Mouse (Mus musculus) midbrain, embryonic 11.5 days (tissue): Measurements from ENCODE around the gene Qprt. TPM values are rescaled to one million over a fixed set of nuclear protein-coding genes. Genes with fewer than 3 reads are reported as not detected.
A peak's percentile ranks its signal among the peaks of the same experiment; 100 is the strongest.

Experiments used
- ATAC-seq: fragments of 200-750 bp; cut with Nextera tagmentation; 2 replicates; pipeline ENCODE4 v1.8.0; 2017; ENCODE audit warnings: moderate TSS enrichment, moderate library complexity; ENCODE audit not compliant: low FRiP score
- DNase-seq: peaks from one replicate; pipeline ENCODE4 v3.0.0; 2015; ENCODE audit warnings: low spot score; ENCODE audit errors: missing footprints
- H3K27ac ChIP-seq: fragments of 300-500 bp; sonication (generic); 2 replicates; pipeline ENCODE4 v1.5.1; 2014; ENCODE audit warnings: low read depth, low read length
- H3K27me3 ChIP-seq: fragments of 300-500 bp; sonication (generic); 2 replicates; pipeline ENCODE4 v1.6.1; 2014; ENCODE audit warnings: mild to moderate bottlenecking, low read length, moderate library complexity, mixed read lengths; ENCODE audit not compliant: control insufficient read depth, insufficient read depth
- H3K36me3 ChIP-seq: fragments of 300-500 bp; sonication (generic); 2 replicates; pipeline ENCODE4 v1.6.1; 2014; ENCODE audit warnings: mild to moderate bottlenecking, low read length, moderate library complexity, mixed read lengths; ENCODE audit not compliant: control insufficient read depth, insufficient read depth
- H3K4me1 ChIP-seq: fragments of 300-500 bp; sonication (generic); 2 replicates; pipeline ENCODE4 v1.6.1; 2014; ENCODE audit warnings: low read length; ENCODE audit not compliant: control insufficient read depth, insufficient read depth
- H3K4me2 ChIP-seq: fragments of 300-500 bp; sonication (generic); 2 replicates; pipeline ENCODE4 v1.6.1; 2014; ENCODE audit warnings: mild to moderate bottlenecking, moderate library complexity
- H3K4me3 ChIP-seq: fragments of 300-500 bp; sonication (generic); 2 replicates; pipeline ENCODE4 v1.5.1; 2014; ENCODE audit warnings: low read depth, low read length
- H3K9ac ChIP-seq: fragments of 300-500 bp; sonication (generic); 2 replicates; pipeline ENCODE4 v1.6.1; 2014; ENCODE audit warnings: low read length
- H3K9me3 ChIP-seq: fragments of 300-500 bp; sonication (generic); 2 replicates; pipeline ENCODE4 v1.6.1; 2016; ENCODE audit warnings: low read length; ENCODE audit not compliant: control insufficient read depth
- WGBS: fragments of 180-500 bp; shearing (Covaris S2); extraction: QIAGEN DNeasy Blood & Tissue Kit; methylation state at CpG from one replicate; pipeline ENCODE4 v1.1.7; 2014; 5-methylcytosine and 5-hydroxymethylcytosine counted together
- polyA plus RNA-seq: library from polyadenylated mRNA; unstranded; fragments of >200 nt; fragmentation: Nextera tagmentation; extraction: Ambion mirVana; gene quantifications from 2 replicates; pipeline ENCODE4 v1.2.1, GENCODE M21; 2014

Gene Qprt
- polyA plus RNA-seq, 1 experiment from 2014 or later = 5.7 TPM

DNA sequence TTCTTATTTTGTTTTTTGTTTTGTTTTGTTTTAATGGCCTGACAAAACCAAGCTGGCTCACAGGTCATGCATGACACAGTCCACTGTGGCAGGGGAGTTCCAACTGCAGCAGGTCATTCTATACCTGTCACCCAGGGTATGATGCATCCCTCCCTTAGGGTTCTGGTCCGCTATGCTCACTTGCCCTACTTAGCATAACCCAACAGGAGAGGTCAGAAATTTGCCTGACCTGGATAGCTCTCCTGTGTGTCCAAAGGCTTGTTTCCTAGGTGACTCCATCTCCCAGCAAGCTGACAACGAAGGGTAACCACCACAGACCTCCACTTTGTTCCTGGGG is 24.2 kb upstream of the Qprt start:
- H3K4me3 ChIP-seq = no peak overlapping the region
- H3K27me3 ChIP-seq = no peaks in the 10 kb centered on the region
- no peak for ATAC-seq
- 39% methylated on average over 2 of the region's 2 CpGs for WGBS
- peak; percentile 77 for DNase-seq
- no peak overlapping the region for H3K4me2 ChIP-seq
- H3K9ac ChIP-seq = no peak overlapping the region
- no peaks in the 10 kb centered on the region for H3K9me3 ChIP-seq
- H3K4me1 ChIP-seq = no peaks in the 10 kb centered on the region
- H3K36me3 ChIP-seq = no peaks in the 10 kb centered on the region
- H3K27ac ChIP-seq = no peak overlapping the region

DNA sequence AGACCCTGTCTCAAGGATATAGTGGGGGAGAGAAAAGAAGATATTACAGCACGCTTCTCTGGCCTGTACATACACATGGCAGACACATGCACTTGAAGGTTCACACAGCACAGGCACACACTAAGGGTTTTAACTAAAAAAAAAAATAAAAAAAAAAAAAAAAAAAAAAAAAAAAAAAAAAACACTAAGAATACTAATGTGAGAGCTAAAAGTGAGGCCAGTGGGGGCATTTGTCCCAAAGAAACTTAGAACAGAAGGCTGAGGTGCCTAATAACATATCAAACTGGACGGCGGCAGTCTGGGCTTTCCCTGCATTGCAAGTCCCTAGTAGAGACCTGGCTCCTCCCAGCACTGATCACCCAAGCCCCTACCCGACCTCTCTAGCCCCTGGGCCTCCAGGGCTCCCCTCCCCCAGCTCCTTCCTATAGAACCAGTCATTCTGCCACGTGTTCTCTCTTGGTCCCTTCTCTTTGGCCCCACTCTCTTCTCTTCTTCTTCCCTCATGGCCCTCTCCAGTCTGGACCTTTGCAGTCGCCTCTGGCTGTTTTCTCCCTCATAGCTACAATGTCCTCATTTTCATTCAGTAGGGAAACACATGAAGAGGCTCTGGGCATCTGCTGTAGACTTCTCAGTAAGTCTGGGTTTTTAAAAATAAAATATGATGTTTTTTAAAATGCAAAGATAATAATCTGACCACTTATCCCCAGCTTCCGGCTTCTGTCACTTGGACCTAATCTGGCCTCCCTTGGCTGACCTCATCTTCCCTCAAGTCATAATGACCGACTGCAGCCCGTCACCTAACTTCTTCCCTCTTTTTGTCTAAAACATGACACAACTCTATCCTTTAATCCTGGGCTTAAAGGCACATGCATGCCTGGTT is 23.6 kb upstream of the Qprt start:
- 47% methylated on average over 9 of the region's 9 CpGs for WGBS
- H3K4me1 ChIP-seq = no peaks in the 10 kb centered on the region
- no peaks in the 10 kb centered on the region for H3K27me3 ChIP-seq
- no peaks in the 10 kb centered on the region for H3K9me3 ChIP-seq
- DNase-seq (peak; percentile 79), ATAC-seq (no peak)
- H3K27ac ChIP-seq = no peak overlapping the region
- no peaks in the 10 kb centered on the region for H3K36me3 ChIP-seq
- no peak overlapping the region for H3K4me3 ChIP-seq
- no peak overlapping the region for H3K4me2 ChIP-seq
- no peak overlapping the region for H3K9ac ChIP-seq

DNA sequence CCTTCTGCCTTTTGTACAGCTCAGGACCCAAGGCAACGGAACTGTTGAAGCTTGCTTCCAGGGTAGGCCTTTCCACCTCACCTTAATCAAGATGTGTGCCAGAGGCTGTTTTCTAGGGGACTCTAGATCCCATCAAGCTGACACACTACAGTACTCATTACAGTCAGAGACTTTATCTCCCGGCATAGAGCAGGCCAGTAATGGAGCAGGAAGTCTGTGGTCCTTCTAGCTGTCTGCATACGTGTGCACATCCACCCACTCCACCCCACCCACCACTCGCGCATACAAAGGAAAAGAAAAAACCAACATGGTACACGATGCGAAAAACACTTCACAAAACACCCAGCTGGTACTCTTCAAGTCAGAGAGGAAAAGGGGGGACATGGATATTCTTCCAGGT is 22.4 kb upstream of the Qprt start:
- Histone ChIP-seq H3K4me2 (no peak overlapping the region), H3K27me3 (no peaks in the 10 kb centered on the region), H3K9ac (no peak overlapping the region), H3K4me1 (no peaks in the 10 kb centered on the region), H3K36me3 (no peaks in the 10 kb centered on the region), H3K9me3 (no peaks in the 10 kb centered on the region), H3K27ac (no peak overlapping the region), H3K4me3 (no peak overlapping the region)
- peak; percentile 28 for DNase-seq
- ATAC-seq = no peak
- 91% methylated on average over 7 of the region's 7 CpGs for WGBS

DNA sequence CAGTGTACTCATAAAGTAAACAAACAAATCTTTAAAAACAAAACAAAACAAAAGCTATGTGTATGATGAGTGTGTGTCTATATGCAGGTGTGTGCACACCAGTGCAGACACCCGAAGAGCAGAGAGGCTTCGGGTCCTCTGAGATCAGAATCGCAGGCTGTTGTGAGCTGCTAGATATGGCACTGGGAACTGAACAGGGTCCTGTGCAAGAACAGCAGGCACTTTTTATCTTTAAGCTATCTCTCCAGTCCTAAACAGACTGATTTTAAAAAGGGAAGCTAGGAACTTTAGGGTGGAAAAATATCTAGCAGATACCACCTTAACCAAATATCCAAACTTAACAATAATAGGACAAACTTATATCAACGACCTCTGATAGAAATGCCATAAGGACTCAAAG is 20.6 kb upstream of the Qprt start:
- no peak overlapping the region for H3K4me3 ChIP-seq
- no peak for ATAC-seq
- no peaks in the 10 kb centered on the region for H3K36me3 ChIP-seq
- 89% methylated on average over 4 of the region's 4 CpGs for WGBS
- no peaks in the 10 kb centered on the region for H3K4me1 ChIP-seq
- no peak overlapping the region for H3K27ac ChIP-seq
- no peak overlapping the region for H3K4me2 ChIP-seq
- no peak overlapping the region for H3K9ac ChIP-seq
- H3K27me3 ChIP-seq = no peaks in the 10 kb centered on the region
- H3K9me3 ChIP-seq = no peaks in the 10 kb centered on the region
- DNase-seq = no peak

DNA sequence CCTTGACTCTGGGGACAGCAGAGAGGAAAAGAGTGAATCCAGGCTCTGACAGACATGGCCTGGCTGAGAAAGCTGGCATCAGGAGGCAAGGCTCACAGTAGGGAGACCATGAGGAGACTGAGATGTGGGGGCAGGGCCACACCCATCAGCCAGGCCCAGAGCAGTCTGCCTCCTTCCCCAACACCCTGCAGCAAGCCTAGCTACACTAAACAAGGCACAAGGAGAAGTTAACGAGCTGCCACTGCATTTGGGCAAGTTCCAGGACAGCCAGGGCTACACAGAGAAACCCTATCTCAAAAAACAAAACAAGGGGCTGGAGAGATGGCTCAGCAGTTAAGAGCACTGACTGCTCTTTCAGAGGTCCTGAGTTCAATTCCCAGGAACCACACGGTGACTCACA is 20.2 kb upstream of the Qprt start:
- 67% methylated on average over 2 of the region's 2 CpGs for WGBS
- Histone ChIP-seq H3K27ac (no peak overlapping the region), H3K9me3 (no peaks in the 10 kb centered on the region), H3K4me1 (no peaks in the 10 kb centered on the region), H3K9ac (no peak overlapping the region), H3K4me3 (no peak overlapping the region), H3K36me3 (no peaks in the 10 kb centered on the region), H3K4me2 (no peak overlapping the region), H3K27me3 (no peaks in the 10 kb centered on the region)
- ATAC-seq (no peak), DNase-seq (peak; percentile 33)

DNA sequence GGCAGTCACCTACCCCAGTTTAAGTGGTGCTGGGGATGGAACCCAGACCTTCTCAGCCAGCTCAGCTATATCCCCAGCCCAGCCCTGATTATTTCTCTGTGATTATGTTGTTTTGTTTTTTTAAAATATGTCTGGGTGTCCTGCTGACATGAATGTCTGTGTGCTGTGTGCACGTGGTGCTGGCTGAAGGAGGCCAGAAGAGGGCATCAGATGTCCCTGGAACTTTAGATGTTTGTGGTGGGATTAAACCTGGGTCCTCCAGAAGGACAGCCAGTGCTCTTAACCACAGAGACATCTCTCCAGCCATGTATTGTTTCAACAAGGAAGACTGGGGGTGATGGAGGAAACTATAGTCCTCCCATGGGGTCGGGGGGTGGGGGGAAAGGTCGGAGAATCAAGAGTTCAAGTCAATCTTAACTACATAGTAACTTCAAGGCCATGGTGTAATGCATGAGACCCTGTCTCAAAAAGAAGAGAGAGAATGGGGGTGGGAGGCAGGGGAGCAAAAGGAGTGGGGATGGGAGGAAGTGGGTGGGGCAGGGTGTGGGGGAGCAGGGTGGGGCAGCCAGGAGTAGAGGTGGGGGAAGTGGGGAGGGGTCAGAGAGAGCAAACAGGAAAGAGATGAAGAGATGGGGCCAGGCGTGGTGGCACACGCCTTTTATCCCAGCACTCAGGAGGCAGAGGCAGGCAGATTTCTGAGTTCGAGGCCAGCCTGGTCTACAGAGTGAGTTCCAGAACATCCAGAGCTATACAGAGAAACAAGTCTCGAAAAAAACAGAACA is 18.8 kb upstream of the Qprt start:
- Histone ChIP-seq H3K36me3 (no peaks in the 10 kb centered on the region), H3K27ac (no peak overlapping the region), H3K4me3 (no peak overlapping the region), H3K9ac (no peak overlapping the region), H3K4me1 (no peaks in the 10 kb centered on the region), H3K9me3 (no peaks in the 10 kb centered on the region), H3K27me3 (no peaks in the 10 kb centered on the region), H3K4me2 (no peak overlapping the region)
- ATAC-seq (no peak), DNase-seq (peak; percentile 33)
- 72% methylated on average over 7 of the region's 7 CpGs for WGBS

DNA sequence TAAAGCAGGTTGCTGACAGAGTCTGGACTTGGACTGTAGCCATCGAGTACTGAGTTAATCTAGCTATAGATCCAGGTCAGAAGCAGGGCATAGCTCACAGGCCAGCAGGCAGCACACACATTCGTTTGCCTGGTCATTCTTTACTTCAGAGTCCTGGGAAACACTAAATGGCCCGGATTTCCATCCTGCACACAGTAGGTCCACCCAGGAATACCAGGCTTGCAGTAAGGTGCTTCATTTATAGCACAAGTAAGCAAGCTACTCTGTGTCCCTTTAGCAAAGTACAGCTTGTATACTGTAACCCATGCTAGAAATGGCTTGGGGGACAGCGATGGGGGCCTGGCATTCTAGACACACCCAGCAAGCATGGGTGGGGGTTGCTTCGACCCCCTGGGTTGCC is 17.5 kb upstream of the Qprt start:
- Histone ChIP-seq H3K27ac (no peak overlapping the region), H3K9ac (no peak overlapping the region), H3K4me2 (no peak overlapping the region), H3K4me3 (no peak overlapping the region), H3K4me1 (no peaks in the 10 kb centered on the region), H3K9me3 (no peaks in the 10 kb centered on the region), H3K27me3 (no peaks in the 10 kb centered on the region), H3K36me3 (no peaks in the 10 kb centered on the region)
- no peak for ATAC-seq
- peak; percentile 49 for DNase-seq
- WGBS = 57% methylated on average over 5 of the region's 5 CpGs

DNA sequence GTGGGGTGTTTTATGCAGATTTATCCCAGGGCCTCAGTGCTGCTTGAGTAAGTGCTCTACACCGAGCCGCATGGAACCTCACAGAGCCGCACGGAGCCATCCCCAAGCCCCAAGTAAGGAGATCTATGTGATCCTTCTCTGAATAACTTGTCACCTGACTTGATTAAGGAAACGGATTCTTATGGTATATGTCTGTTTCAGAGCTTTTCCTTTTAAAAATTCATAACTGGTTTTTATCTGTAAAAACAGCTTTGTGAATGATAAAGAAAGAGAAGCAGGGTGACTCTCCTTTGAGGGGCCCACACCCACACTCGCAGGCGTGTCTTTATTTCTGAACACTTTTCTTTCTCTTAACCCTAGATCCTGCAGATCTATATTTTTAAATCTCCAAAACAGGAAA is 17.1 kb upstream of the Qprt start:
- Histone ChIP-seq H3K4me1 (no peaks in the 10 kb centered on the region), H3K9me3 (no peaks in the 10 kb centered on the region), H3K4me2 (no peak overlapping the region), H3K9ac (no peak overlapping the region), H3K36me3 (no peaks in the 10 kb centered on the region), H3K27me3 (no peaks in the 10 kb centered on the region), H3K27ac (no peak overlapping the region), H3K4me3 (no peak overlapping the region)
- peak; percentile 31 for DNase-seq
- no peak for ATAC-seq
- WGBS = 91% methylated on average over 7 of the region's 7 CpGs

DNA sequence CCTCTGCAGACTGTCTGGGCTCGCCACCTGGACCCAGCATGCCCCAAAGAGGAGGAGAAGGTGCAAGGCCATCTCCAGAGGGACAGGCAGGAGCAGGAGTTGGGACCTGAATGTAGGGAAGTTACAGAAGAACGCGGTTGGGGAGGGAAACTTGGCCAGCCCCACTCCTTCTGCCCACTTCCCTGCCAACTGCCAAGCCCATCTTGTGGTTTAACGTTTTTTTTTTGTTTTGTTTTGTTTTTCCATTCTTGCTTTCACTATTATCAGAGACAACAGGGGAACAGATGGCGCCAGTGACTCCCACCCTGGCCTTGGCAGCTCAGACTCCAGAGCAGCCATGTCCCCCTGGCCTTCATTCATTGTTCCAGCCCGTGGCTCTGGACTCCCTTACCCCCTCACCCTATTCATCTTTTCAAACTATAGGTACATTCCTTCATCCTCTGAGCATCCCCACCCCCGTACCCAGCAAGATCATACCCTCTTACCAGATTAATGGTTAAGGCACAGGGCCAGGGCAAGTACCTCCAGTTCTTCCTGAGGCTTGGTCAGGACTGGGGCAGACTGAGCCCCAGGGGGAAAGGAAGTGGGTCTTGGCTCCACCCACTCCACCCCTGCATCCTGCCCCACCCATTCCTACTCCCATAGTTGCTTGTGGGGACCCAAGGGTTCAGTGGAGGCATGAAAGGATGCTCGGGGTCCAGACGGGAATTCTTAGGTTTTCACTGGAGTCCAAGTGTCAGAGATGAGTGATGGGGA is 15.4 kb upstream of the Qprt start, which contains the start of gene Spn:
Spn (minus strand) TSS at position 562 of the 756 bp plus-strand sequence.
- WGBS = 75% methylated on average over 9 of the region's 9 CpGs
- no peak within 1 kb of the TSS for H3K27ac ChIP-seq

More for the DNA sequence above, 15.4 kb upstream of the Qprt start, which contains the start of gene Spn:
- Histone ChIP-seq H3K4me3 (no peak within 1 kb of the TSS), H3K27me3 (no peaks in the 10 kb centered on the region), H3K4me1 (no peaks in the 10 kb centered on the region), H3K4me2 (no peak within 1 kb of the TSS), H3K36me3 (no peaks in the 10 kb centered on the region), H3K9me3 (no peaks in the 10 kb centered on the region), H3K9ac (no peak within 1 kb of the TSS)
- ATAC-seq (no peak), DNase-seq (peak; percentile 45)
